8 mouse cellular contexts compared by ENCODE assay signal in genomic region chr1:129919385-129919784, GRCm38 (mm10).
DNase-seq lines count a peak whose midpoint lies in the region; ATAC-seq and TF ChIP-seq lines count a peak whose summit lies in the region.

No protein-coding gene starts in this region.

- H3K9ac ChIP-seq in heart, embryonic 12.5 days: no peak overlapping the region
- H3K9ac ChIP-seq in liver, adult 2 months (ENCODE audit: low read depth, low read length): no peak overlapping the region
- H3K9ac ChIP-seq in midbrain, embryonic 16.5 days (ENCODE audit: low read depth, low read length): no peak overlapping the region

- WGBS in heart, embryonic 12.5 days: 59% methylated on average over 1 of the region's 1 CpGs
- 42% methylated on average over 1 of the region's 1 CpGs for WGBS in liver, adult 2 months
- WGBS in midbrain, embryonic 16.5 days: 62% methylated on average over 1 of the region's 1 CpGs

- H3K4me1 ChIP-seq in heart, embryonic 12.5 days (replicated peaks): no peaks in the 10 kb centered on the region
- no peaks in the 10 kb centered on the region for H3K4me1 ChIP-seq in liver, adult 2 months (ENCODE audit: control insufficient read depth, insufficient read depth, low read length)
- H3K4me1 ChIP-seq in midbrain, embryonic 16.5 days (ENCODE audit: control insufficient read depth, insufficient read depth, low read length): no peaks in the 10 kb centered on the region

- DNase-seq in heart, postnatal 10 days: peak; percentile 9 to 39
- peak; percentile 52 for DNase-seq in 416B (ENCODE audit: low read depth)
- DNase-seq in WW6 (ENCODE audit: low read depth, low spot score): peak; percentile 18
- peak; percentile 15 for DNase-seq in liver, adult 2 months (ENCODE audit: extremely low read depth, low read depth, low spot score)
- DNase-seq in splenic B cell, adult 2 months (ENCODE audit: low read depth, low spot score): peak; percentile 36
- DNase-seq in right cerebral cortex, adult 18-20 months: no peak

- H3K4me2 ChIP-seq in heart, embryonic 12.5 days: no peak overlapping the region
- no peak overlapping the region for H3K4me2 ChIP-seq in midbrain, embryonic 16.5 days (ENCODE audit: low read length)

- intact Hi-C loops in heart, postnatal 10 days (cut with DNase I): no loop called here

- ATAC-seq in heart, embryonic 12.5 days (ENCODE audit: insufficient number of reproducible peaks, low FRiP score): no peak
- no peak for ATAC-seq in midbrain, embryonic 16.5 days

- H3K27ac ChIP-seq in heart, embryonic 12.5 days (ENCODE audit: poor library complexity, severe bottlenecking): no peak overlapping the region
- no peak overlapping the region for H3K27ac ChIP-seq in liver, adult 2 months (replicated peaks; ENCODE audit: insufficient read depth, low read depth, low read length)
- no peak overlapping the region for H3K27ac ChIP-seq in midbrain, embryonic 16.5 days (ENCODE audit: low read length)

- no peaks in the 10 kb centered on the region for H3K79me2 ChIP-seq in liver, adult 2 months (ENCODE audit: control insufficient read depth, insufficient read depth, low read length)

- TF ChIP-seq POLR2A in liver, adult 2 months (IDR thresholded peaks at IDR 0.05; ENCODE audit: extremely low read depth, insufficient read depth, low read length): no peak

- no peaks in the 10 kb centered on the region for H3K9me3 ChIP-seq in heart, embryonic 12.5 days (replicated peaks)
- H3K9me3 ChIP-seq in midbrain, embryonic 16.5 days (replicated peaks; ENCODE audit: control insufficient read depth, low read length, poor library complexity, severe bottlenecking): no peaks in the 10 kb centered on the region; the same call in 1 of the 2 replicates

- TF ChIP-seq CTCF in liver, adult 2 months (IDR thresholded peaks at IDR 0.05; ENCODE audit: low read depth, low read length): peak; percentile 43

- no peaks in the 10 kb centered on the region for H3K36me3 ChIP-seq in heart, embryonic 12.5 days
- H3K36me3 ChIP-seq in liver, adult 2 months (ENCODE audit: control insufficient read depth, insufficient read depth, low read length): no peaks in the 10 kb centered on the region
- no peaks in the 10 kb centered on the region for H3K36me3 ChIP-seq in splenic B cell, adult 2 months (ENCODE audit: control insufficient read depth, insufficient read depth, low read length, poor library complexity, severe bottlenecking)
- no peaks in the 10 kb centered on the region for H3K36me3 ChIP-seq in midbrain, embryonic 16.5 days (ENCODE audit: control insufficient read depth, insufficient read depth, low read length)

- no peak overlapping the region for H3K4me3 ChIP-seq in heart, embryonic 12.5 days
- H3K4me3 ChIP-seq in liver, adult 2 months (ENCODE audit: insufficient read depth, low read depth, low read length): no peak overlapping the region
- no peak overlapping the region for H3K4me3 ChIP-seq in midbrain, embryonic 16.5 days (ENCODE audit: low read depth, low read length)

- no peaks in the 10 kb centered on the region for H3K27me3 ChIP-seq in heart, embryonic 12.5 days (replicated peaks)
- no peaks in the 10 kb centered on the region for H3K27me3 ChIP-seq in liver, adult 2 months (ENCODE audit: control insufficient read depth, insufficient read depth, low read length)
- H3K27me3 ChIP-seq in splenic B cell, adult 2 months (ENCODE audit: control insufficient read depth, insufficient read depth, low read length, poor library complexity, severe bottlenecking): no peaks in the 10 kb centered on the region
- no peaks in the 10 kb centered on the region for H3K27me3 ChIP-seq in midbrain, embryonic 16.5 days (ENCODE audit: control insufficient read depth, insufficient read depth, low read depth, low read length)
